Mouse (Mus musculus): ENCODE measurements around the gene Ebpl. TPM values are rescaled to one million over a fixed set of nuclear protein-coding genes. Genes with fewer than 3 reads are reported as not detected.
A peak's percentile ranks its signal among the peaks of the same experiment; 100 is the strongest.
"Not testable (repeated sequence)": the region's sequence is repeated elsewhere in the genome, so short reads cannot be mapped to it uniquely, and the experiment has no call there.

The Ebpl gene
- total and polyA plus RNA-seq, 2 experiments from 2014 or later = 2.7 to 9.3 TPM

GRCm38 (mm10) chr14:61327618-61328450 lies 32.4 kb downstream of the Ebpl start:
- Histone ChIP-seq H3K4me3 (ENCODE audit: low read depth, low read length) (peak overlapping the region; percentile 24), H3K9me3 (ENCODE audit: low read length) (0 out of 2 replicates have a peak, but pooled peaks cover 3% of the 10 kb centered on the region), H3K27ac (ENCODE audit: low read depth, low read length) (peak overlapping the region; percentile 88), H3K4me2 (ENCODE audit: low read depth) (peak overlapping the region; percentile 52), H3K4me1 (ENCODE audit: insufficient read depth) (peaks cover 15% of the 10 kb centered on the region), H3K27me3 (ENCODE audit: insufficient read depth, low read length) (no peaks in the 10 kb centered on the region), H3K9ac (peak overlapping the region; percentile 51), H3K36me3 (ENCODE audit: insufficient read depth) (no peaks in the 10 kb centered on the region)
- peak; percentile 41 for TF ChIP-seq CTCF (IDR thresholded peaks at IDR 0.05; ENCODE audit: low read depth)
- WGBS = 24% methylated on average over 19 of the region's 19 CpGs
- ATAC-seq (peak; percentile 87), DNase-seq (peak; percentile 93)

GRCm38 (mm10) chr14:61327007-61327406 lies 33.2 kb downstream of the Ebpl start:
- not testable (repeated sequence) for ATAC-seq; H3K36me3 ChIP-seq (ENCODE audit: insufficient read depth); H3K4me2 ChIP-seq (ENCODE audit: low read depth); H3K4me3 ChIP-seq (ENCODE audit: low read depth, low read length); H3K9me3 ChIP-seq (ENCODE audit: low read length); H3K27me3 ChIP-seq (ENCODE audit: insufficient read depth, low read length); DNase-seq; H3K9ac ChIP-seq
- Histone ChIP-seq H3K4me1 (ENCODE audit: insufficient read depth) (peaks cover 15% of the 10 kb centered on the region), H3K27ac (ENCODE audit: low read depth, low read length) (peak overlapping the region; percentile 88; the same call in 1 of the 2 replicates)
- TF ChIP-seq CTCF (IDR thresholded peaks at IDR 0.05; ENCODE audit: low read depth) = peak; percentile 22; the same call in 1 of the 2 replicates
- WGBS = 19% methylated on average over 6 of the region's 6 CpGs

DNA sequence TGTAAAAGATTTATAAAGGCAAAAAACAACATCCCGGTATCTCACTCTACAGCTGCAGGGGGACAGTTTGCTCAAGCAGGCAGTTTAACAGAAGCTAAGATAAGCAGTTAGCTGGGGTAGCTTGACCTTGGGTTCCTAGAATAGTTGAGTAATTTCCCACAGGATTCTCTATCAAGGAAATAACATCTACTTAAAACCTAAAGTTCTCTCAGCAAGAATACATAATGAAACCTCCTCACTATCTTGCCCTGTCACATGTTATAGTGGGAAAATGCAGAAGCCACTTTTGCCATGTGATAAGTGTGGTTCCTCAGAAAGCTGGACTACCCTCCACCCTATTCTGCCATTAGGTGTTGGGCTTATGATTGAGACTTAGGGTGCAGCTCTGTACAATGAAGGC lies 37.5 kb downstream of the Ebpl start:
- DNase-seq (no peak), ATAC-seq (no peak)
- H3K9ac ChIP-seq = no peak overlapping the region
- no peak overlapping the region for H3K4me2 ChIP-seq (ENCODE audit: low read depth)
- WGBS = 95% methylated on average over 1 of the region's 1 CpGs
- no peaks in the 10 kb centered on the region for H3K36me3 ChIP-seq (ENCODE audit: insufficient read depth)
- no peaks in the 10 kb centered on the region for H3K27me3 ChIP-seq (ENCODE audit: insufficient read depth, low read length)
- H3K4me1 ChIP-seq (ENCODE audit: insufficient read depth) = 0 out of 2 replicates have a peak, but pooled peaks cover 5% of the 10 kb centered on the region
- H3K9me3 ChIP-seq (ENCODE audit: low read length) = peaks cover 7% of the 10 kb centered on the region; the same call in 1 of the 2 replicates
- no peak overlapping the region for H3K27ac ChIP-seq (ENCODE audit: low read depth, low read length)
- TF ChIP-seq CTCF (IDR thresholded peaks at IDR 0.05; ENCODE audit: low read depth) = no peak
- no peak overlapping the region for H3K4me3 ChIP-seq (ENCODE audit: low read depth, low read length)

DNA sequence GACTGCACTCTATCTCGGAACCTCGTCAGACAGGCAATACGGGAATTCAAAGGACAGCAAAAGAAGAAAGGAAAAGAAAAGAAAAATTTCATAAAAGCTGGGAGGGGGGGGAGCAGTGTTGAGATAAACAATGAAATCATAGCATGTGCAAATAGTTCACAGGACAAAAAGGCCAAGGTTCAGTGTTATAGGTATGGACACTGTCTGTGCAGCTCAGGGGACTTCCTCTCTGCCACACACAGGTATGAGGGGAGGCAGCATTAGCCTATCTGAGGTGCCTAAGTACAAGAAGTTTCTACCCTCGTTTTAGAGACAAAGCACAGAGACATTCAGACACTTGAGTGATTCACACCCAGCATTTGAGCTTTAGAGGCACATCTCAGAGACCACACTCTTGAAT lies 39.0 kb downstream of the Ebpl start:
- H3K27ac ChIP-seq (ENCODE audit: low read depth, low read length) = no peak overlapping the region
- no peaks in the 10 kb centered on the region for H3K4me1 ChIP-seq (ENCODE audit: insufficient read depth)
- H3K9me3 ChIP-seq (ENCODE audit: low read length) = peaks cover 7% of the 10 kb centered on the region; the same call in 1 of the 2 replicates
- H3K9ac ChIP-seq = no peak overlapping the region
- no peak for DNase-seq
- WGBS = 82% methylated on average over 4 of the region's 4 CpGs
- no peaks in the 10 kb centered on the region for H3K36me3 ChIP-seq (ENCODE audit: insufficient read depth)
- no peak overlapping the region for H3K4me2 ChIP-seq (ENCODE audit: low read depth)
- no peak for ATAC-seq
- H3K27me3 ChIP-seq (ENCODE audit: insufficient read depth, low read length) = no peaks in the 10 kb centered on the region
- no peak overlapping the region for H3K4me3 ChIP-seq (ENCODE audit: low read depth, low read length)
- TF ChIP-seq CTCF (IDR thresholded peaks at IDR 0.05; ENCODE audit: low read depth) = no peak

GRCm38 (mm10) chr14:61320765-61321164 lies 39.5 kb downstream of the Ebpl start:
- no peak for ATAC-seq
- H3K36me3 ChIP-seq (ENCODE audit: insufficient read depth) = no peaks in the 10 kb centered on the region
- no peak for DNase-seq
- H3K4me2 ChIP-seq (ENCODE audit: low read depth) = no peak overlapping the region
- WGBS = 86% methylated on average over 1 of the region's 1 CpGs
- H3K9ac ChIP-seq = no peak overlapping the region
- no peaks in the 10 kb centered on the region for H3K27me3 ChIP-seq (ENCODE audit: insufficient read depth, low read length)
- H3K4me3 ChIP-seq (ENCODE audit: low read depth, low read length) = no peak overlapping the region
- H3K4me1 ChIP-seq (ENCODE audit: insufficient read depth) = no peaks in the 10 kb centered on the region
- peaks cover 7% of the 10 kb centered on the region; the same call in 1 of the 2 replicates for H3K9me3 ChIP-seq (ENCODE audit: low read length)
- TF ChIP-seq CTCF (IDR thresholded peaks at IDR 0.05; ENCODE audit: low read depth) = no peak
- no peak overlapping the region for H3K27ac ChIP-seq (ENCODE audit: low read depth, low read length)

DNA sequence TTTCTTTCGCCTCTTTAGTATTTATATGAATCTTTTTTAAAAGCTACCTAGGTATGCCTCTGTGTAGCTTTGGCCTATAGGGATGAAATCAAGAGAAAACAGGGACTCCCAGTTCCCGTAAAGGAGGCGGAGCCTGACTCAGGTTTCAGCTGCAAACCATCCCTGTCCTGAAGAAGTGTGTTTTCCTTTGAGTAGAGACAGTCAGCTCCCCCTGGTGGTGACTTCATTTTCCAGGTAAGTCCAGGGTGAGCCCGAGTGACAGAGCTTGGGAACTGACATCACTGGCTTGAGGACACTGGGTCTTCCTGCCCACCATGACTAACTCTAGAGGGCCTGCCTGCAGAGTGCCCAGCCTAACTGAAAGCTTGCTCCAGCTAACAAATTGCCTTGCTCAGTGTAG lies 43.4 kb downstream of the Ebpl start:
- Histone ChIP-seq H3K9ac (no peak overlapping the region), H3K4me2 (ENCODE audit: low read depth) (no peak overlapping the region), H3K4me1 (ENCODE audit: insufficient read depth) (no peaks in the 10 kb centered on the region), H3K4me3 (ENCODE audit: low read depth, low read length) (no peak overlapping the region), H3K27ac (ENCODE audit: low read depth, low read length) (no peak overlapping the region), H3K36me3 (ENCODE audit: insufficient read depth) (no peaks in the 10 kb centered on the region), H3K9me3 (ENCODE audit: low read length) (no peaks in the 10 kb centered on the region), H3K27me3 (ENCODE audit: insufficient read depth, low read length) (no peaks in the 10 kb centered on the region)
- ATAC-seq = peak; percentile 20; the same call in 1 of the 2 replicates
- DNase-seq = peak; percentile 56
- WGBS = 36% methylated on average over 4 of the region's 4 CpGs
- TF ChIP-seq CTCF (IDR thresholded peaks at IDR 0.05; ENCODE audit: low read depth) = peak; percentile 71

- no peak overlapping the region for H3K27ac ChIP-seq (ENCODE audit: low read depth, low read length)
- ATAC-seq = no peak
- H3K36me3 ChIP-seq (ENCODE audit: insufficient read depth) = no peaks in the 10 kb centered on the region
- WGBS = 59% methylated on average over 12 of the region's 12 CpGs
- DNase-seq = peak; percentile 33
- H3K4me1 ChIP-seq (ENCODE audit: insufficient read depth) = no peaks in the 10 kb centered on the region
- H3K9me3 ChIP-seq (ENCODE audit: low read length) = no peaks in the 10 kb centered on the region
- H3K27me3 ChIP-seq (ENCODE audit: insufficient read depth, low read length) = no peaks in the 10 kb centered on the region
- TF ChIP-seq CTCF (IDR thresholded peaks at IDR 0.05; ENCODE audit: low read depth) = no peak
- H3K4me2 ChIP-seq (ENCODE audit: low read depth) = no peak overlapping the region
- no peak overlapping the region for H3K9ac ChIP-seq
- no peak overlapping the region for H3K4me3 ChIP-seq (ENCODE audit: low read depth, low read length)
Observed at GRCm38 (mm10) chr14:61310963-61311362, 49.3 kb downstream of the Ebpl start.

Measured in forebrain, postnatal 0 days (tissue).